Mouse (Mus musculus) CD4-positive, CD25-positive, alpha-beta regulatory T cell, adult 4 months (primary cell): ENCODE measurements around the gene D630039A03Rik. TPM values are rescaled to one million over a fixed set of nuclear protein-coding genes. Genes with fewer than 3 reads are reported as not detected.
A peak's percentile ranks its signal among the peaks of the same experiment; 100 is the strongest.

ENCODE experiments used
- ATAC-seq: one replicate; pipeline ENCODE4 v1.8.0; 2017
- polyA plus RNA-seq, 2 experiments: library from polyadenylated mRNA; unstranded; fragments of 100-300 nt; shearing (Covaris generic); gene quantifications; one replicate each; pipeline ENCODE4 v1.2.1; 2017

The D630039A03Rik gene
- 10 to 100 TPM in 1 of 2 experiments, 1 to 10 TPM in 1; 9.2 to 13.9 TPM for polyA plus RNA-seq

- ATAC-seq, result peak; percentile 48
Observed at GRCm38 (mm10) chr4:57916201-57916661, at the start of gene D630039A03Rik. Gene D630039A03Rik (minus strand): TSS chr4:57916297.

GRCm38 (mm10) chr4:57965516-57965915, 49.4 kb upstream of the D630039A03Rik start:
- no peak for ATAC-seq

- ATAC-seq, result no peak
Observed at GRCm38 (mm10) chr4:57964143-57964542, 48.0 kb upstream of the D630039A03Rik start.

GRCm38 (mm10) chr4:57959056-57959455, 43.0 kb upstream of the D630039A03Rik start:
- no peak for ATAC-seq

- ATAC-seq, result no peak
Observed at GRCm38 (mm10) chr4:57958098-57958497, 42.0 kb upstream of the D630039A03Rik start.

- ATAC-seq, result no peak
Observed at GRCm38 (mm10) chr4:57957200-57958085, 41.3 kb upstream of the D630039A03Rik start.

GRCm38 (mm10) chr4:57956029-57956960, 40.2 kb upstream of the D630039A03Rik start, which contains the start of gene Txn1:
Gene Txn1 (minus strand): TSS chr4:57956411.
- peak; percentile 85 for ATAC-seq

GRCm38 (mm10) chr4:57955544-57955958, 39.5 kb upstream of the D630039A03Rik start:
- peak; percentile 32 for ATAC-seq

GRCm38 (mm10) chr4:57954991-57955390, 38.9 kb upstream of the D630039A03Rik start:
- no peak for ATAC-seq

- no peak for ATAC-seq
Observed at GRCm38 (mm10) chr4:57954580-57954979, 38.5 kb upstream of the D630039A03Rik start.

- ATAC-seq, result no peak
Observed at GRCm38 (mm10) chr4:57953796-57954195, 37.7 kb upstream of the D630039A03Rik start.

- ATAC-seq, result no peak
Observed at GRCm38 (mm10) chr4:57952891-57953290, 36.8 kb upstream of the D630039A03Rik start.

- ATAC-seq, result no peak
Observed at GRCm38 (mm10) chr4:57952416-57952815, 36.3 kb upstream of the D630039A03Rik start.

GRCm38 (mm10) chr4:57949866-57950265, 33.8 kb upstream of the D630039A03Rik start:
- ATAC-seq, result no peak

- ATAC-seq, result no peak
Observed at GRCm38 (mm10) chr4:57947476-57947875, 31.4 kb upstream of the D630039A03Rik start.

- ATAC-seq, result no peak
Observed at GRCm38 (mm10) chr4:57947036-57947435, 30.9 kb upstream of the D630039A03Rik start.

GRCm38 (mm10) chr4:57942892-57943291, 26.8 kb upstream of the D630039A03Rik start:
- ATAC-seq, result no peak

- ATAC-seq, result no peak
Observed at GRCm38 (mm10) chr4:57940631-57941030, 24.5 kb upstream of the D630039A03Rik start.

- no peak for ATAC-seq
Observed at GRCm38 (mm10) chr4:57937292-57937691, 21.2 kb upstream of the D630039A03Rik start.

GRCm38 (mm10) chr4:57934181-57934580, 18.1 kb upstream of the D630039A03Rik start:
- no peak for ATAC-seq

GRCm38 (mm10) chr4:57930559-57931170, 14.6 kb upstream of the D630039A03Rik start:
- ATAC-seq, result no peak

- ATAC-seq, result peak; percentile 85
Observed at GRCm38 (mm10) chr4:57927464-57928205, 11.5 kb upstream of the D630039A03Rik start.
